Mouse (Mus musculus) ES-E14 (cell line): ENCODE measurements around the gene Spryd7. TPM values are rescaled to one million over a fixed set of nuclear protein-coding genes. Genes with fewer than 3 reads are reported as not detected.
A peak's percentile ranks its signal among the peaks of the same experiment; 100 is the strongest.
"Not testable (repeated sequence)": the region's sequence is repeated elsewhere in the genome, so short reads cannot be mapped to it uniquely, and the experiment has no call there.

Source experiments
- DNase-seq: peaks from one replicate; pipeline ENCODE4 v3.0.0-alpha.2; 2013; ENCODE audit warnings: low read depth, low spot score
- H3K27ac ChIP-seq: 2 replicates; pipeline ENCODE4 v1.5.1; 2012; ENCODE audit warnings: low read depth, mild to moderate bottlenecking, low read length, moderate library complexity, mixed read lengths; ENCODE audit not compliant: poor library complexity, insufficient read depth, severe bottlenecking
- H3K36me3 ChIP-seq: 2 replicates; pipeline ENCODE4 v1.6.1; 2012; ENCODE audit warnings: mild to moderate bottlenecking, low read length, moderate library complexity, mixed read lengths; ENCODE audit not compliant: control insufficient read depth, poor library complexity, insufficient read depth, severe bottlenecking
- H3K4me1 ChIP-seq, 2 experiments: fragments of 150-350 bp in 1 of 2; sonication (generic) in 1 of 2; 2 replicates each; pipeline ENCODE4 v1.6.1; 2012; ENCODE audit warnings: low read length in 2 of 2, mild to moderate bottlenecking in 1 of 2, mixed read lengths in 1 of 2; ENCODE audit not compliant: control insufficient read depth in 2 of 2, insufficient read depth in 2 of 2, poor library complexity in 1 of 2
- H3K4me3 ChIP-seq, 2 experiments: fragments of 150-350 bp in 1 of 2; sonication (generic) in 1 of 2; 2 replicates each; pipeline ENCODE4 v1.5.1; 2012; ENCODE audit warnings: low read length in 2 of 2, low read depth in 1 of 2, mild to moderate bottlenecking in 1 of 2, mixed read lengths in 1 of 2; ENCODE audit not compliant: insufficient read depth in 1 of 2, poor library complexity in 1 of 2, severe bottlenecking in 1 of 2
- H3K9ac ChIP-seq: 2 replicates; pipeline ENCODE4 v1.6.1; 2012; ENCODE audit warnings: low read depth, mild to moderate bottlenecking, low read length, mixed read lengths; ENCODE audit not compliant: poor library complexity, insufficient read depth, severe bottlenecking
- H3K9me3 ChIP-seq: fragments of 150-350 bp; sonication (generic); 2 replicates; pipeline ENCODE4 v1.6.1; 2012; ENCODE audit warnings: low read depth, mild to moderate bottlenecking, low read length; ENCODE audit not compliant: control insufficient read depth, insufficient read depth
- CHD2 ChIP-seq: IDR thresholded peaks from 2 replicates; pipeline ENCODE4 v1.6.1; 2014; ENCODE audit warnings: mild to moderate bottlenecking, low read depth, low read length, inconsistent platforms
- HCFC1 ChIP-seq: IDR thresholded peaks from 2 replicates; pipeline ENCODE4 v1.6.1; 2012; ENCODE audit warnings: low read length, inconsistent platforms, borderline replicate concordance; ENCODE audit not compliant: insufficient read depth
- MAFK ChIP-seq: IDR thresholded peaks from 2 replicates; pipeline ENCODE4 v1.6.1; 2014; ENCODE audit warnings: mild to moderate bottlenecking, low read depth, low read length, inconsistent platforms; ENCODE audit not compliant: insufficient read depth
- ZC3H11A ChIP-seq: IDR thresholded peaks from 2 replicates; pipeline ENCODE4 v1.6.1; 2012; ENCODE audit warnings: low read depth, mild to moderate bottlenecking, inconsistent platforms, low read length, borderline replicate concordance
- ZNF384 ChIP-seq: IDR thresholded peaks from 2 replicates; pipeline ENCODE4 v1.6.1; 2012; ENCODE audit warnings: low read depth, low read length, inconsistent platforms
- in situ Hi-C, 2 experiments: fragments of 600-800 bp; cut with MboI; formaldehyde crosslinking; loops; one replicate each; pipeline ENCODE4 v1.15.1; 2025; ENCODE audit warnings: low sequenced_read_pairs in 2 of 2, inconsistent platforms in 1 of 2; ENCODE audit not compliant: unreplicated experiment in 2 of 2
- total RNA-seq: library from RNA; depleted of rRNA; stranded (reverse); fragments of 300-350 nt; gene quantifications from 2 replicates; pipeline ENCODE4 v1.2.3, GENCODE M21; 2012; rRNA removed

The Spryd7 gene
- 5.1 and 6.0 TPM in 2 replicates for total RNA-seq

GRCm38 (mm10) chr14:61556289-61557147, at the start of gene Spryd7:
Spryd7 (minus strand) TSS chr14:61556886.
- peak within 1 kb of the TSS; percentile 2; the same call in 1 of the 2 replicates for H3K27ac ChIP-seq
- peak within 1 kb of the TSS; percentile 90 to 93 for H3K4me3 ChIP-seq
- DNase-seq, result peak; percentile 99
- H3K9me3 ChIP-seq, result no peaks in the 10 kb centered on the region
- TF ChIP-seq MAFK (no peak), HCFC1 (peak; percentile 27; the same call in 1 of the 2 replicates)
- peak within 1 kb of the TSS; percentile 82 for H3K9ac ChIP-seq
- in situ Hi-C loops, result no loop called here
- H3K36me3 ChIP-seq, result 0 out of 2 replicates have a peak, but pooled peaks cover 2% of the 10 kb centered on the region
- peaks cover 2 to 3% of the 10 kb centered on the region in 2 experiments; a peak in 1 of 4 replicates for H3K4me1 ChIP-seq

- in situ Hi-C loops, H3K4me3 ChIP-seq, DNase-seq, H3K27ac ChIP-seq, H3K9me3 ChIP-seq, H3K9ac ChIP-seq: not testable (repeated sequence)
- H3K4me1 ChIP-seq, result peaks cover 7 to 22% of the 10 kb centered on the region in 2 experiments
- H3K36me3 ChIP-seq, result peaks cover 14% of the 10 kb centered on the region
- peak; percentile 87 for TF ChIP-seq MAFK
Measured at GRCm38 (mm10) chr14:61606088-61606487, 49.4 kb upstream of the Spryd7 start.

- H3K9ac ChIP-seq, result no peak overlapping the region
- no peaks in the 10 kb centered on the region for H3K9me3 ChIP-seq
- H3K4me1 ChIP-seq, result peaks cover 9 to 26% of the 10 kb centered on the region in 2 experiments
- peaks cover 18% of the 10 kb centered on the region for H3K36me3 ChIP-seq
- H3K27ac ChIP-seq, result no peak overlapping the region
- DNase-seq, result no peak
- H3K4me3 ChIP-seq, result peak overlapping the region in 1 of 2 experiments; percentile 42; a peak in 1 of 4 replicates
- in situ Hi-C loops, result no loop called here
- TF ChIP-seq ZC3H11A (no peak), MAFK (no peak), ZNF384 (no peak), HCFC1 (no peak), CHD2 (no peak)
Measured at GRCm38 (mm10) chr14:61604081-61604480, 47.4 kb upstream of the Spryd7 start.

DNA sequence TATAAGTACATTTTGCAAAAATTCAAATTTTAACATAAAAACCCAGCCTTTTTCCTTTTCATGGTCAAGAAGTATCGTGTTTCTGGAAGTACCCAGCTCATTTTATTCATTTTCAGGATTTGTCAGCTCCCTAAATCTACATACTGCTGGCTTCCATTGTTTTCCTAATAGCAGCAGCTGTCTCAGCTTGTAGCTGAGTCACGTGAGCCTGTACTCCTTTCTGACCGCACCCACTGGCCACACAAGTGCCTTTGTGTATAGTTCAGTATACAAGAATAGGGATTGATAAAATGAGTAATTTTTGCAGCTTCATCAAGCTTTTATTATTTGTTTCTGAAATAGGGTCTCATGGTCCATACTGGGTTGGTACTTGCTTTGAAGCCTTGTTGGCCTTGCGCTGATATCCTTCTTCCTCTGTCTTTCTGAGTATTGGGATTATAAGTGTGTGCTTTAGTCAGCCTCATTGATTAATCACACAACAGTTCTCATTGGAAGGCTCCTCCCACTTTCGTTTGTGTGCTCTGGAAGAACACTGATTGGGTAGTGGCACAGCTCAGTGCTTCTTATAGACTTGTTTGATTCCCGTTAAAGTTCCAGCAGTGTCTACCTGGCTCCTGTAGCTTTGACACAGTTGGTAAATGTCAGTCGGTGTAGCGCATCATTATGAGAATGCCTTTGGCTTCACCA, 46.5 kb upstream of the Spryd7 start:
- Histone ChIP-seq H3K9me3 (no peaks in the 10 kb centered on the region), H3K36me3 (peaks cover 18% of the 10 kb centered on the region), H3K27ac (no peak overlapping the region; the same call in 1 of the 2 replicates), H3K4me1 (peaks cover 9 to 26% of the 10 kb centered on the region in 2 experiments), H3K9ac (no peak overlapping the region), H3K4me3 (peak overlapping the region; percentile 17 to 42; a peak in 3 of 4 replicates)
- in situ Hi-C loops, result no loop called here
- DNase-seq, result peak; percentile 53
- TF ChIP-seq ZNF384, result no peak
- TF ChIP-seq CHD2, result no peak
- TF ChIP-seq MAFK, result no peak
- TF ChIP-seq ZC3H11A, result no peak
- 0 out of 2 replicates have a peak, but pooled peaks have one; percentile 29 for TF ChIP-seq HCFC1
